Mouse (Mus musculus): ENCODE data around the gene Tex22. TPM values are rescaled to one million over a fixed set of nuclear protein-coding genes. Genes with fewer than 3 reads are reported as not detected.

The Tex22 gene
- polyA plus RNA-seq (2017; shearing (Covaris generic)) = not detected

GRCm38 (mm10) chr12:113074329-113075062, at the start of gene Tex22:
TSS of gene Tex22 (plus strand) at chr12:113074502.

GRCm38 (mm10) chr12:113097749-113098281, 23.5 kb downstream of the Tex22 start, which contains the start of gene Mta1:
TSS of gene Mta1 (plus strand) at chr12:113098278.

Other genes starting within 250 kb of the Tex22 start
- 92.9 TPM for gene Cdca4, start 245.1 kb upstream of the Tex22 start, polyA plus RNA-seq (2017; shearing (Covaris generic))
- 32.8 TPM for gene Gpr132, start 206.3 kb upstream of the Tex22 start, polyA plus RNA-seq (2017; shearing (Covaris generic))
- gene Jag2, start 144.7 kb upstream of the Tex22 start, polyA plus RNA-seq (2017; shearing (Covaris generic)) = 2.0 TPM
- 46.4 TPM for gene Nudt14, start 132.4 kb upstream of the Tex22 start, polyA plus RNA-seq (2017; shearing (Covaris generic))
- 11.6 TPM for gene Btbd6, start 98.0 kb upstream of the Tex22 start, polyA plus RNA-seq (2017; shearing (Covaris generic))
- 26.1 TPM for gene Brf1, start 73.8 kb upstream of the Tex22 start, polyA plus RNA-seq (2017; shearing (Covaris generic))
- gene Pacs2, start 60.0 kb upstream of the Tex22 start, polyA plus RNA-seq (2017; shearing (Covaris generic)) = 6.3 TPM
- 3.1 TPM for gene Mta1, start 23.8 kb downstream of the Tex22 start, polyA plus RNA-seq (2017; shearing (Covaris generic))
- gene Crip2, start 65.7 kb downstream of the Tex22 start, polyA plus RNA-seq (2017; shearing (Covaris generic)) = 9.0 TPM
- 1,025 TPM for gene Crip1, start 71.8 kb downstream of the Tex22 start, polyA plus RNA-seq (2017; shearing (Covaris generic))
- 10.8 TPM for gene Tedc1, start 81.9 kb downstream of the Tex22 start, polyA plus RNA-seq (2017; shearing (Covaris generic))
- gene Tmem121, start 111.4 kb downstream of the Tex22 start, polyA plus RNA-seq (2017; shearing (Covaris generic)) = not detected